Mouse (Mus musculus): ENCODE data around the gene Rps27a. TPM values are rescaled to one million over a fixed set of nuclear protein-coding genes. Genes with fewer than 3 reads are reported as not detected.

Gene Rps27a
- polyA plus RNA-seq, 1 experiment: 581 TPM

Other genes starting within 250 kb of the Rps27a start
- 5.3 and 6.8 TPM in 2 replicates for gene Ccdc88a, start 174.5 kb downstream of the Rps27a start, polyA plus RNA-seq (2012; ENCODE audit: insufficient read depth, insufficient read length, missing spikeins)
- gene Prorsd1, start 33.1 kb downstream of the Rps27a start, polyA plus RNA-seq (2012; ENCODE audit: insufficient read depth, insufficient read length, missing spikeins): 45.5 and 67.5 TPM in 2 replicates
- 51.4 and 54.4 TPM in 2 replicates for gene Mtif2, start 21.7 kb downstream of the Rps27a start, polyA plus RNA-seq (2012; ENCODE audit: insufficient read depth, insufficient read length, missing spikeins)
- gene Clhc1, start 159 bp downstream of the Rps27a start, polyA plus RNA-seq (2012; ENCODE audit: insufficient read depth, insufficient read length, missing spikeins): not detected in 2 replicates
- 656 and 986 TPM in 2 replicates for gene Rtn4, start 144.8 kb upstream of the Rps27a start, polyA plus RNA-seq (2012; ENCODE audit: insufficient read depth, insufficient read length, missing spikeins)